Mouse (Mus musculus) heart, embryonic 11.5 days (tissue): ENCODE results near the gene Plekhb1. TPM values are rescaled to one million over a fixed set of nuclear protein-coding genes. Genes with fewer than 3 reads are reported as not detected.
A peak's percentile ranks its signal among the peaks of the same experiment; 100 is the strongest.

ENCODE experiments used
- ATAC-seq: fragments of 200-750 bp; cut with Nextera tagmentation; replicated peaks from 2 replicates; pipeline ENCODE4 v1.8.0; 2017; ENCODE audit warnings: moderate library complexity; ENCODE audit not compliant: insufficient number of reproducible peaks, low FRiP score, low TSS enrichment
- H3K27ac ChIP-seq: fragments of 300-500 bp; sonication (generic); 2 replicates; pipeline ENCODE4 v1.5.1; 2014; ENCODE audit warnings: mild to moderate bottlenecking, low read depth, low read length
- H3K27me3 ChIP-seq: fragments of 300-500 bp; sonication (generic); 2 replicates; pipeline ENCODE4 v1.6.1; 2014; ENCODE audit warnings: mild to moderate bottlenecking, low read length, mixed read lengths; ENCODE audit not compliant: control insufficient read depth, insufficient read depth
- H3K36me3 ChIP-seq: fragments of 300-500 bp; sonication (generic); 2 replicates; pipeline ENCODE4 v1.6.1; 2014; ENCODE audit warnings: mild to moderate bottlenecking, low read length, moderate library complexity, mixed read lengths; ENCODE audit not compliant: control insufficient read depth, insufficient read depth
- H3K4me1 ChIP-seq: fragments of 300-500 bp; sonication (generic); 2 replicates; pipeline ENCODE4 v1.6.1; 2014; ENCODE audit warnings: low read length; ENCODE audit not compliant: control insufficient read depth, insufficient read depth
- H3K4me2 ChIP-seq: fragments of 300-500 bp; sonication (generic); 2 replicates; pipeline ENCODE4 v1.6.1; 2014; ENCODE audit warnings: mild to moderate bottlenecking, moderate library complexity
- H3K4me3 ChIP-seq: fragments of 300-500 bp; sonication (generic); 2 replicates; pipeline ENCODE4 v1.5.1; 2014; ENCODE audit warnings: low read depth, low read length
- H3K9ac ChIP-seq: fragments of 300-500 bp; sonication (generic); 2 replicates; pipeline ENCODE4 v1.6.1; 2014; ENCODE audit warnings: mild to moderate bottlenecking, low read depth, low read length, moderate library complexity
- H3K9me3 ChIP-seq: fragments of 300-500 bp; sonication (generic); replicated peaks from 2 replicates; pipeline ENCODE4 v1.6.1; 2016; ENCODE audit warnings: low read length; ENCODE audit not compliant: control insufficient read depth
- WGBS: fragments of 180-500 bp; shearing (Covaris S2); extraction: QIAGEN DNeasy Blood & Tissue Kit; methylation state at CpG from one replicate; pipeline ENCODE4 v1.1.7; 2014; ENCODE audit not compliant: insufficient replicate concordance; 5-methylcytosine and 5-hydroxymethylcytosine counted together
- polyA plus RNA-seq: library from polyadenylated mRNA; unstranded; fragments of >200 nt; fragmentation: Nextera tagmentation; extraction: Ambion mirVana; gene quantifications from 2 replicates; pipeline ENCODE4 v1.2.1, GENCODE M21; 2014

The Plekhb1 gene
- polyA plus RNA-seq, 1 experiment from 2014 or later, result 0.89 TPM

- H3K9ac ChIP-seq, result no peak overlapping the region
- no peaks in the 10 kb centered on the region for H3K27me3 ChIP-seq
- no peaks in the 10 kb centered on the region for H3K9me3 ChIP-seq
- peak overlapping the region; percentile 39 for H3K4me2 ChIP-seq
- WGBS, result 50% methylated on average over 11 of the region's 11 CpGs
- no peaks in the 10 kb centered on the region for H3K36me3 ChIP-seq
- peaks cover 10% of the 10 kb centered on the region; the same call in 1 of the 2 replicates for H3K4me1 ChIP-seq
- ATAC-seq, result no peak
- no peak overlapping the region for H3K27ac ChIP-seq
- no peak overlapping the region for H3K4me3 ChIP-seq
Measured at GRCm38 (mm10) chr7:100663729-100664304, 1.6 kb upstream of the Plekhb1 start.

GRCm38 (mm10) chr7:100663190-100663589 lies 976 bp upstream of the Plekhb1 start:
- WGBS, result 2% methylated on average over 13 of the region's 13 CpGs
- H3K4me3 ChIP-seq, result no peak overlapping the region

GRCm38 (mm10) chr7:100661264-100661663 lies 950 bp downstream of the Plekhb1 start:
- Histone ChIP-seq H3K4me1 (peaks cover 13% of the 10 kb centered on the region; the same call in 1 of the 2 replicates), H3K27ac (no peak overlapping the region), H3K9ac (no peak overlapping the region), H3K4me3 (no peak overlapping the region), H3K4me2 (no peak overlapping the region), H3K36me3 (no peaks in the 10 kb centered on the region), H3K27me3 (no peaks in the 10 kb centered on the region), H3K9me3 (no peaks in the 10 kb centered on the region)
- ATAC-seq, result no peak
- 75% methylated on average over 7 of the region's 7 CpGs for WGBS

More at GRCm38 (mm10) chr7:100663190-100663589, 976 bp upstream of the Plekhb1 start:
- Histone ChIP-seq H3K9me3 (no peaks in the 10 kb centered on the region), H3K4me2 (peak overlapping the region; percentile 39), H3K9ac (no peak overlapping the region), H3K27me3 (no peaks in the 10 kb centered on the region), H3K4me1 (peaks cover 13% of the 10 kb centered on the region; the same call in 1 of the 2 replicates), H3K27ac (no peak overlapping the region), H3K36me3 (no peaks in the 10 kb centered on the region)
- peak; percentile 78; the same call in 1 of the 2 replicates for ATAC-seq

GRCm38 (mm10) chr7:100658093-100658578 lies 4.1 kb downstream of the Plekhb1 start:
- 28% methylated on average over 18 of the region's 18 CpGs for WGBS
- peak overlapping the region; percentile 43 for H3K4me2 ChIP-seq
- peaks cover 5% of the 10 kb centered on the region; the same call in 1 of the 2 replicates for H3K4me1 ChIP-seq
- H3K4me3 ChIP-seq, result no peak overlapping the region
- H3K9ac ChIP-seq, result no peak overlapping the region
- H3K27ac ChIP-seq, result no peak overlapping the region
- no peaks in the 10 kb centered on the region for H3K9me3 ChIP-seq
- no peak for ATAC-seq
- H3K36me3 ChIP-seq, result no peaks in the 10 kb centered on the region; the same call in 1 of the 2 replicates
- H3K27me3 ChIP-seq, result no peaks in the 10 kb centered on the region

GRCm38 (mm10) chr7:100656739-100657138 lies 5.5 kb downstream of the Plekhb1 start:
- H3K36me3 ChIP-seq, result no peaks in the 10 kb centered on the region; the same call in 1 of the 2 replicates
- no peaks in the 10 kb centered on the region for H3K27me3 ChIP-seq
- WGBS, result 24% methylated on average over 5 of the region's 5 CpGs
- H3K4me2 ChIP-seq, result no peak overlapping the region
- ATAC-seq, result no peak
- H3K9me3 ChIP-seq, result no peaks in the 10 kb centered on the region
- peaks cover 3% of the 10 kb centered on the region; the same call in 1 of the 2 replicates for H3K4me1 ChIP-seq
- no peak overlapping the region for H3K4me3 ChIP-seq
- no peak overlapping the region for H3K27ac ChIP-seq
- no peak overlapping the region for H3K9ac ChIP-seq

- no peak overlapping the region for H3K9ac ChIP-seq
- no peaks in the 10 kb centered on the region for H3K9me3 ChIP-seq
- no peaks in the 10 kb centered on the region; the same call in 1 of the 2 replicates for H3K36me3 ChIP-seq
- 81% methylated on average over 8 of the region's 8 CpGs for WGBS
- ATAC-seq, result no peak
- no peak overlapping the region for H3K4me2 ChIP-seq
- no peak overlapping the region for H3K27ac ChIP-seq
- no peak overlapping the region for H3K4me3 ChIP-seq
- H3K27me3 ChIP-seq, result no peaks in the 10 kb centered on the region
- H3K4me1 ChIP-seq, result peaks cover 3% of the 10 kb centered on the region; the same call in 1 of the 2 replicates
Measured at GRCm38 (mm10) chr7:100654441-100654840, 7.8 kb downstream of the Plekhb1 start.

- Histone ChIP-seq H3K4me3 (no peak overlapping the region), H3K4me1 (peaks cover 3% of the 10 kb centered on the region; the same call in 1 of the 2 replicates), H3K9me3 (no peaks in the 10 kb centered on the region), H3K9ac (no peak overlapping the region), H3K36me3 (no peaks in the 10 kb centered on the region; the same call in 1 of the 2 replicates), H3K27ac (no peak overlapping the region), H3K27me3 (no peaks in the 10 kb centered on the region), H3K4me2 (no peak overlapping the region)
- 78% methylated on average over 9 of the region's 9 CpGs for WGBS
- no peak for ATAC-seq
Measured at GRCm38 (mm10) chr7:100653480-100654266, 8.5 kb downstream of the Plekhb1 start.

- no peak overlapping the region for H3K4me2 ChIP-seq
- 64% methylated on average over 4 of the region's 4 CpGs for whole genome bisulfite sequencing
- no peaks in the 10 kb centered on the region; the same call in 1 of the 2 replicates for H3K36me3 ChIP-seq
- H3K4me3 ChIP-seq, result no peak overlapping the region
- H3K9me3 ChIP-seq, result no peaks in the 10 kb centered on the region
- H3K27me3 ChIP-seq, result no peaks in the 10 kb centered on the region
- H3K27ac ChIP-seq, result no peak overlapping the region
- no peak for ATAC-seq
- no peaks in the 10 kb centered on the region for H3K4me1 ChIP-seq
- H3K9ac ChIP-seq, result no peak overlapping the region
Measured at GRCm38 (mm10) chr7:100651011-100651410, 11.2 kb downstream of the Plekhb1 start.
